Mouse (Mus musculus) ovary, postnatal 10 days (tissue): Measurements from ENCODE around the gene Susd2.

Experiments
- DNase-seq: peaks from one replicate; pipeline ENCODE4 v3.0.0; 2022; ENCODE audit warnings: low spot score

Susd2 gene

DNA sequence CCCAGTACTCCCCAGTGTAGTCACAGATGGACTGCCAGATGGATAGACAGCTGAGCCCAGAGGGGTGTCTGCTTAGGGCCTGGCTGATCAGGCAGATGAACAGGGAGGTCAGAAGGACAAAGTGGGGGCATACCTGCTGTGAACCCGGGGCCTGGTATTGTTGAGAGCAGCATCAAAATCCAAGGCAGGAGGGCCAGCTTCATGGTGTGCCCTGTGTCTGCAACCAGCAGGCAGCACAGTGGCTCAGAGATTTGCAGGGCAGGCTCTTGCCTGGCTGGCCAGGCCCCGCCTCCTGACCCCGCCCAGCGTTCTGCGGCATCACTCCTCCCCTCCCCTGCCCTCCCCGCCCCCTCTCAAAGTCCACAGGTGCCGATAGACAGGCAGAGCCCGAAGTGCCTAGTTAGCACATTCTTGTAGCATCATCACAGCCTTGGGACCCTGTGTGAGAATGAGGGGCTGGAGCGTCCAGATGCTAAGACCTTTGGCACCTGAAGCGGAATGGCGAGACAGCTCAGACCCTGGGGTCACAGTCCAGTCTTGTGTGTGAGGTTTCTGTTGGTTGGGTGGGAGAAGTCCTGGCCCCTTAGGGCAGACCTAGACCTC is at the start of gene Susd2:
Susd2 (minus strand) TSS at position 268 of the 603 bp plus-strand sequence.
- no peak for DNase-seq

DNA sequence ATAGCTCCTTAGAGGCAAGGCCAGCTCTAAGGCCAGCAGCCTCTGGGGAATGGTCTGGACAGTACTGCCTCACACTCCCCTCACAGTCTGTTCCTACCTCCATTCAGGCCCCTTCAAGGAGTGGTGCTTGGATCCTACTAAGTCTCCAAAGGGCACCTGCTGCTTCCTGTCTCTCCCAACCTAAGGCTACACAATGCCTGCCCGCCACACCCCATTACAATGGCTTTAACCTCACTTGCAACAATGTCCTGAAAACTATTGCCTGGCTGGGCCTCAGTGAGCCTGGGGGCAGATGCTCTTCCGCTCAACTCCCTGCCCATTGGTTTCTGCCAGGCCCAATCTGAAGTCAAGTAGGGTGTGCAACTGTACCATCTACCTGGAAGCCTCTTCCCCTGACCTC is 44.8 kb upstream of the Susd2 start:
- no peak for DNase-seq

DNA sequence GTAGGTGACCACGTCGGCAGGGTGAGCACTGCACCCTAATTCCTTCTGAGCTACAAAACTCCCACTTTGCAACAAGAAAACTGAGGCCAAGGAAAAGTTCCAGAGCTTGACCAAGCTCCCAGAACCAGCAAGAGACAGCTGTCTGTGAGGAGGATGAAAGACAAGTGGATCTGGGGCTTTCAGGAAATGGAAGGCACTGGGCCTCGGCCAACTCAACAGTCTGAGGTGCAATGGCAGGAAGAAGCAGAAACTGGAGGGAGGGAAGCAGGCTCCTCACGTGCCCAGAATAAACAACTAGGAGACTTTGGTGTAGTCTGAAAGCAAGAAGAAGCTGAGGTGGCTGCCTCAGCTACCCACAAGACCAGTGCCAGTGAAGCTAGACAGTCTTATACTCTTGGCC is 42.9 kb upstream of the Susd2 start:
- DNase-seq = no peak

DNA sequence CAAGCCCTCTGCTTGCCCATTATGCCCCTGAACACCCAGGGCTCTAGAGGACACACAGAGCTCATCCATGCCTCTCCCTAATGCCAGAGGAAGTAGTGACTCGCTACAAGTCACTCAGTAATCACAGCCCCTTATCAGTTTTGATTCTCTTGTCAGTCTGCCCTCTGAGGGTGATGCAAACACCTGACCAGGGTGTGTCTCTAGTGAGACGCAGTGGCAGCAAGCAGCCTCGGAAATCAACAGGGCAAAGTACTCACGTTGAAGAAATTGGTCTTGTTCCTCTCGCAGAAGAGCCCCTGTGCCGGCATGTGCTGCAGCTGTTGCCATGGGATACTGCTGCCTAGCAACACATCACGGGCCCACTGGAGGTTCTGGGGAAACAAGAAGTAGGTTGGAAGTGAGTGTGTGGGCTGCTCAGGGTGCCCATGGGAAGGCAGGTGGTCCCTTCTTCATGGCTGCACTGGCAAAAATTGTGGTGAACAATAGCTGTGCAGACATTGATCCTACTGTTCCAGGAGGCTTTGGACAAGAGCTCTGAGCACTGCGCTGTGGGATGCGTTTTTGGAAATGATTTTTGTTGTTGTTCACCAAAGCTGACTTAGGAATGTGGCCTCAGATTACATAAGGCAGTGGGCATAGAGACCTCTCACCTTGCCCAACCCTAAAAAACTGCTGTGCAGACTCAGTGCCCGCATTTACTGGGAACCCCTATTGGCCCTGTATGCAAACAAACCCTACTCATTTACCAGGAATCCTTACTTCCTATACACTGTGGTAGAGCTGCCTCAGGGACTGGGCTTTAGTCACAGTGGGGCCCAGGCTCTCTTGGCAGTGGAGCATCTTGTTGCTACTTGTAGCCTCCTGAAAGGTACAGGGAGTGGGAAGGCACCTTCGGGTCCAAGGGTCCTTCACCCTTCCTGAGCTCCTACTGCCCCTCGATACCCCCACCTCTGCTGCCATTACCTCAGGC is 40.5 kb upstream of the Susd2 start:
- no peak for DNase-seq

DNA sequence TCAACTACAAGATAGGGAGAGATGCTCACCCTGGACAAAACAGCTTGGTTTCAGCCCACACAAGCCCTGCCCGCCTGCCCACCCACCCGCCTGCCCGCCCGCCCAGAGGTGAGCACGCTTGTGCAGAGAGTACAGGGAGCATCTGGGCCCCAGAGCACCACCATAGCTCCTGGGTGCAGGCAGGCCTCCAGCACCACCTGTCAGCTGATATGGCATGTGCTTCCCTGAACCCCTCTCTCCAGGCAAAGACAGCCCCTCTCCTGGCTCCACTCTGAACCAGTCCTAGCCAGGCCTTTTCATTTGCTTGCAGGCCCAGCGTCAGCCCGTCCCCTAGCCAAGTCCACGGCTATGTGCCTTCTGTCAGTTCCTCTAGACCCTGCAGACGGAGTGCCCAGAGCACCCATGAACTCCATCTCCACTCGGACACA is 36.8 kb upstream of the Susd2 start:
- no peak for DNase-seq

DNA sequence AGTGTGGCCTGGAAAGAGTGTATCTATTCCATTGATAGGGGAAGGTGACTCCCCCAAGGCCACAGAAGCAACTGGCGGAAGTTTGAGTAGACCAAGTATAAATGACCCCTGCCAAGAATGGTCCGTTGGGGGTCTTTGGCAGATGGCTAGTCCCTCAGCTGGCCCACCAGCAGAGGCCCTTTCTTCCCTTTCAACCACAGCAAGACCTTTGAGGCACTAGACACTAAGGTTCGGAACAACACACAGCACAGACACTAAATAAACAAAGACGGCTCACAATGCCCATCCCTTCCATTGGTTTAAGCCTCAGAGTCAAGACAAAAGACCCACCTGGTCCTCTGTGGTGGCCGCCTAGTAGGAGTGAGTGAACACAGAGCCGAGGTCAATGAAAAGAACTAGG is 35.4 kb upstream of the Susd2 start:
- no peak for DNase-seq

DNA sequence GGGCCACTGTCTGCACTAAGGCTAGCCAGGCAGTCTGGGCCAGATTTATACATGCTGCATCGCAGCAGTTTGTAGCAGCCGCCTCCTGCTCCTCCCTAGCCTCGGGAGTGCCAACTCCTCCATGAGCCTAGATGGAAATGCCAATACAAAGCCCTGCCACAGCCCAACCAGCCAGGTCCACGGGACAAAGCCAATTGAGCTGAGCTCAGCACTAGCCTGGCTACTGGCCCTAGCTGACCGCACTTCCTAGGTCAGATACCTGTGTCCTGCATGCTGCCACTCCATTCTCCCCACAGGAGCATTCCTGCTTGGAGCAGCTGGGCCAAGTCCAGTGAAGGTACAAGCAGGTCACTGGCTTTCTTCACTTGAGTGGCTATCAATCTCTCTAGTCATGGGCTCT is 34.2 kb upstream of the Susd2 start:
- no peak for DNase-seq

DNA sequence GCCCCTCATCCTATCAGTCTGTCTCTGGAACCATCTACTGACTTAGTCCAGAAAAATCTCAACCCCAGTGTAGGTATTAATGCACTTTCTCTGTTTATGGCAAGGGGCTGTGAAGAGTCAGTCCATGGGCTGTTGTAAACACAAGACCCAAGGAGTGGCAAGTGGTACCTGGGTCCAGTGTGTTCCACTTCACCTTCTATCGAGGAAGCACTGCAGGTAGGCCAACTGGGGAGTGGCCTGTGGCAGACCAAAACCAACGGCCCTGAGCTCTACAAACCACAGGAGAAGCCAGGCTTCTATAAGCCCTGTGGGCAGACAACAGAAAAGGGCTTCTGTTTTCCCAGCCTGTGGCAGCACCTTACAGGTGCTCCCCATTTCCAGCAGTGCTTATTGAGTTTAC is 33.8 kb upstream of the Susd2 start:
- DNase-seq = no peak

DNA sequence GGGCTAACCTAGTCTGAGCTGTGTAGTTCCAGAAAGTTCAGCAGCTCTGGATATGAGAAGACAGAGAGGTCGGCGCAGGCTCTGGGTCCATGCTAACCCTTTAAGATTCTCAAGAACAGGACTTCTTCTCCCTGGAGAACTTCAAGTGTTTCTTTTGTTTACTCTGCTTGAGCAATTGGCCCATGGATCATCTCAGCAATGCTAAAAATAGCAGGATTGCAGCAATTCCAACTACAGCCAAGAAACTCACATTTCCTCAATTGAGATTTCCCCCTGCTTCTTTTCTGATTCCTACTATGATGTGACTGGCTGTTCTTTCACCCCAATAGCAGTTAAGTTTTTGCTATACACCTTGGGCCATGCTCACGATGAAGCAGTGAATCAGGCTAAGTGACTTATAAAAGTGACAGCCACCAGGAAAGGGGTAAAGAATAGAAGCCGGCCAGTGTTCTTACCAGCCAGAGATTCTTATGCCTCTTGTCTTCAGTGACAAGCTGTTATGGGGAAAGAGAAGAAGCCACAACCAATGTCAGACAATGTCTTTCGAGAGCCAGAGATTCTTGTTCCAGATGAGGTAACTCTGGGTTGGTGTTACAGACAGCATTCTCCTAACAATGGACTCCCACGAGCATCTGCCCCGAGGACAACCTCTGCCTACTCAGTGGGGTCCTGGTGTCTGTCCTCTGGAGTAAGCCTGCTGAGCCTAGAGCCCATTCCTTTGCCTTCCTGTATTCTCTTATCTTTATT is 33.2 kb upstream of the Susd2 start:
- no peak for DNase-seq

DNA sequence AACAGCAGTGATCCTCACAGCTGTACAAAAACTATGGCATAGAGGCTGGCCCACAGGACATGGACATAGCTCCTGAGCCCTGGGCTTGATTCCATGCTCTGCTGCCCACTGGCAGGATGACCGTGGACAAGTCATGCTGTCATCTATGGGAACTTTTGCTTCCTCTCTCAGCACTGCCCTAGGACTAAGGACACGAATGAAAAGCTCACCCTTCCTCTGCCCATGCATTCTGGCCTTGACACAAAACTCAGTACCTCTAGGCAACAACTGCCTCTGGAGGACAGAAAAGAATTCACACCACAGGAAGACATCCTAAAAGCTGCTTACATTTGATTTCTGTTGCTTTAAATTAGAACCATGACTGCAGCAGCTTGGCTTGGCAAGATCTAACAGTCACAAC is 32.5 kb upstream of the Susd2 start:
- no peak for DNase-seq

DNA sequence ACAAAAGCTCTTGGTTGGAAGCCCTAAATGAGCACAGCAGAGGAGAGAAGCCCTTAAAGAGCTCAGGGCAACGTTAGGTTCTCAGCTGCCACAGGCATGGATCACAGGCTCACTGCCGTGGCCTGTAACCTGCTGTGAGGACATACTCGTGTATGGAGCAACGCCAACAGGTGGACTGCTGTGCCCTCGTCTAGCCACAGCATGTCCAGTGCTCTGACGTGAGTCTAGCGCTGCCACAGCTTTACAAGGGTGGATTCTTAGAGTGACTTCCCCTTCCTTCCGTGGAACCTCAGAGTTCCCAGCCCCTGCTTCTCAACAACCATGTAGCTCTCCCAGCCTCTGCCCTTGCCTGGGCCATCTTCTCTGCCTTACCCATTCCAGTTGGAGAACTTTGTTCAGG is 31.8 kb upstream of the Susd2 start:
- DNase-seq = no peak

DNA sequence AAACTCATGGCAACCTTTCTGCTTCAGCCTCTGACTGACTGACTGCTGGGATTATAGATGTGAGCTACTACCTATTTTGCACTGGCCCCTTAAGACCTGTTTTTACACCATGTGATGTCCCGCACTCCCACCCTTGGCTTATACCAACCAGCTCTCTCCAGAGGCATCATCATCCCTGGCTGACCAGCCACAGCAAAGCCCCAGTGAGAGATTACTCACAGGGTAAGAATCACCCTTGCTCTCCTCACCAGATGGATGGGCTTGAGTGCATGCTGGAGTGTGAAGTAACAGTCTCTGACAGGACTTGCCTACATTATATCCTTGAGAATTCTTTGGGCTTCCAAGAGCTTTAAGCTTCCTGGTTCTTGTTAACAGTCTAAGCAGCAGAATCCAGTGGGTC is 26.1 kb upstream of the Susd2 start:
- no peak for DNase-seq

DNA sequence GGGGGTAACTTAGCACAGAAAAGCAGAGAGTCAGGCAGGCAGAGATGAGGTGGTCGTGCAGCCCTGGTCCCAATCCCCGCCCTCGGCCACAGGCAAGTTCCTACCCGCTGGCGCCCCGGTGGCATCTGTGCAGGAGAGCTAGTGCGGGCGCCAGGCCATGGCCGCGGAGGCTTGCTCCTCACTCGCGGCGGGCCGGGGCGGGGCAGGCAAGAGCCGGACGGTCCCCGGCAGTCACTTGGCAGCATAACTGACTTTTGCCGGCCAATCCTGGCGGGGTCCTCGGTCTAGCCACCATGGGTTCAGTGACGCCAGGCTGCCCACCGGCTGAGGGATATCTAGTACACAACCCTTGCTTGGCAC is 24.1 kb upstream of the Susd2 start:
- DNase-seq = no peak

DNA sequence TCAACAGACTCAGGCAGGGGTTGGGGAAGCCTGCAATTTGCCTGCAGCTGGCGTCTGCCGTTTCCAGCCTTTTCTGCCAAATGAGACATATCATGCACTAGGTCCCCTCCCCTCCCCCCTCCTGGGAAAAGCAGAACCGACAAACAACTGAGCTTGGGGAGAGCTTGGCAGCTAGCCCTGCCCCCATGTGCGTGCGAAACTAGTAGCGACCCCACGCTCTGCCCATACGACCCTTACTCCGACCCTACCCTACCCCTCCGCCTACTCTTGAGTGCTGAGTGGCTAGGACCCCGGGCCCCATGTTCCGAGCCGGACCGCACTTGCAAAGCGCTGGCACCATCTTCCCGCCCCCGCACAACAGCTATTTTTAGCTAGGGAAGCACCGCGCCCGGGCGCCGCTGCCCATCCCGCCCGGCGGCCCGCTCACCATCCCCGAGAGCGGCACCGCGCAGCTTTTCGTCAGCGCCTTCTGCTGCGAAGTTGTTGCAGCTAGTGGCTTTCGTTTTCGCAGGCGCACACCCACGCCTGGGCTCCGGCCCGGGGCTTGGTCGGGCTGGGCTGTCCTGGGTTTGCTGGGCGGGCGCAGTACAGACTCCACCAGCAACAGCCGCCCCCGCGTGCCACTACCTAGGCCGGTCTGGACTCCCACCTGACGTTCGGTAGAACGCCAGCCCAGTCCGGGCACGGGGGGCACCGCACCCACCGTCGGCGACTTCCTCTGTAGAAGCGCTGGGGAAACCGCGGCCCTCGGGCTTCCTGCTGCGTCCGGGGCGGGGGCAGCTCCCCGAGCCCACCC is 23.5 kb upstream of the Susd2 start:
- DNase-seq = peak; percentile 63

DNA sequence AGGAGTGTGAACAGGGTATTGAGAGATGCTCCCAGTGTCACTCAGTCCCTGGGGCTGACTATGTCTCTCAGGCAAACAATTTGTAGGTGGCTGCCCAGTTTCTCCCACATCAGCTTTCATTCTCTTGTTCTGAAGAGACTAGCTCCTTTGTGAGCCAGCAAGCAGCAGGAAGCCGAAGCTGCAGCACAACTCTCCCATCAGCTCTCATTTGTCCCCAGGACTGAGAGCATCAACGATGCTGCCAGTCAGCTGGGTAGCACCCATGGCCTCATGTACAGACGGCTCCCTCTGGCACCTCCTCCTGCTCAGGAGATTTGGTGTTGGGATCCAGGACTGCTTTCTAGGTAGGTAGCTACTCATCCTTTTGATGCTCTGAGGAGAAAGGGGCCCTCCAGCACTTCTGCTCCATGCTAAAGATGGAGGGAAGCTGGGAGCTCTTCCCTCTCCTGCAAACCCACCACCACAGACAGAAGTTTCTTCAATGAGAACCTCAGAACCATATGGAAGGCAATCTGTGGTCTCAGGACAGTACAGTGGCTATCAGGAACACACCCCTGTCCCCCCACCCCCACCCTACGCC is 22.7 kb upstream of the Susd2 start:
- no peak for DNase-seq

DNA sequence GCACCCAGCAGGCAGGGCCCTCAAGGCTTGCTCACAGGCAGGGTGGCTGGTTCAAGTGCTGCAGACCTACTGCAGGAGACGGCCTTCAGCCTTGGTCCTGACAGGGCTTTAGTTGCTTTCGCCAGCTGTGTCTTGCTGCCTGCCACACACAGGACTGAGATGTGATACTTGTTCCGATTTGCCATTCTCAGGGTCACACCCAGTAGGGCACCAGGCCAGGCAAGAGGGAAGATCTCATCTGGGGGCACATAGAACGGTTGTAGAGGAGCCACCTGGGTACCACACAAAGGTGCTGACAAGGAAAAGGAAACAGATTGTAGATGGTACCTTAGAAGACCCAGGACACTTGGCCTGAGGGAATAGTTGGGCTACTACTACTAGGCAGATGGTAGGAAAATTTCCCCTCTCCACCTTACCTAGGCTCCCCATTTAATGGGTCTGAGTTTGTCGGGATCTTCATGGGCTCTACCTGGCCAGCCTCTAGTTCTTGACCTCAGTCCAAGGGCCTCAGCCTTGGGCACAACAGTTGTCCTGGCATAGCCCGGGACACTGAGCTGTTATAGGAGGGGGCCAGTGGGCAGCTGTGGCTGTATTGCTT is 21.0 kb upstream of the Susd2 start:
- no peak for DNase-seq

DNA sequence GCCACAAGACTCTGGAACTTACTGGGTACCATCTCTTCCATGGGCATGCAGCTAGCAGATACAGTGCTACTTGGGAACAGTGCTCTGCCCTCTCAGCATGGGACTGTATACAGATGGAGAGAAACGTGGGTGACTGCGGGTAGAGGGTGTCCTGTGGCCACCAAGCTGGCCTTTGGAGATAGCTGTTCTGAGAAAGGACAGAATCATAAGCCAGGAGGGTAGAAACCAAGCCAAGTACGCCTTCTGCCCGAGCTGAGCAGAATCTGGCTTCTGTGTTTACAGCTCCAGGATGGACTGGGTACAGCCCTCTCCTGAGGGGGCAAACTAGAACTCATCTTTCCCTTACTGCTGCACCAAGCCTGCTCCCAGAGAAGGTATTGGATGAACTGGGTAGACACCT is 18.8 kb upstream of the Susd2 start:
- no peak for DNase-seq

DNA sequence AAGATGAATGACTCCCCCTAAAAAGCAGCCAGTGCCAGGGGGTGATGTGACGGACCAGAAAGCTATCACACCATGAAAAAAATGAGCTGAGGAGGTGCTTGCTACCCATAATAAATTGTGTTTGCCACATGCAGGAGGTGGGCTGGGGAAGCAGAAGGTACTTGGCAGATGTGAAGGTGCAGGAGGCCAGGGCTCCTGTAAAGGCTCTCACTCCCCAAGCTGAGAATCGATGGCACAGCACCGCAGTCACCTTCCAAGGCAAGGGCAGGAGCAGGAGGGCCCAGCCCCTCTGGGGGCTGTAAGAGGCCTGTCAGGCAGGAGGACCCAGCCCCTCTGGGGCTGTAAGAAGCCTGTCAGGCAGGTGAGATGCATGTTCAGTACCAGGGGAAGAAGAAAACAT is 18.1 kb upstream of the Susd2 start:
- no peak for DNase-seq

DNA sequence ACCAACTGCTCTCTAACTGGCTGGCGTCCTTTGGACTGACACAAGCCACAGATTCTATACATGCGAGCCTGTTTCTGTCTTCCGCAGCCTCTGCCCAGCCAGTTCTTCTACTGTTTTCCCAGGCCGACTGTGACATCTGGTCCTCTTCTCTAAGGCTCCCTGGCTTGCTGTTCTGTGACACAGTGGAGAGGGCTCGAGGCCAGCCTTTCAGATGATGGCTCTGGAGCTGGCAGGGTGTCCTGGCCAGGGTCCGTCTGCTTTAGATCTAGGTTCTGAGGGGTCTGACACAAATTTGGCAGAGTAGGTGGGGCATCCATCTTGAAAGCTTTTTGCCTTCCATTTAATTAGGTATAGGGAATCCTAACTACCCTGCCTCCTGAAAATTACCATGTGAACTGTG is 17.6 kb upstream of the Susd2 start:
- no peak for DNase-seq

DNA sequence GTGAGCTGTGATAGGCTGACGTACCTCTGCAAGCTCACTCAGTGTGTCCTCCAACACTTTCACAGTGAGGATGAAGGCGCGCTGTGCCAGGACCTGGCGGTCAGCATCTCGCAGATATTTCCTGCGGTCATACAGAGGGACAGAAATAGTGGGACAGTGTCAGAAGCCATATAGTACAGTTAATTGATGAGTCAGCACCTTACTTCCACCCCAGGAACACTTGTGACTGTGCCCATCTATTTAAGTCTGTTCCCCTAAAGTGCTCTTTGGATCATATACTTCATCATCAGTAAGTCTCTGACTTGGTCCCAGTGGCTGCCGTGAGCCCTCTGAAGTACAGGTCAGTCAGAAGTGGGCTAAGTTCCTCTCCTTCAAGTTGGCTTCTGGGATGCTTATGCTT is 14.0 kb upstream of the Susd2 start:
- DNase-seq = no peak

DNA sequence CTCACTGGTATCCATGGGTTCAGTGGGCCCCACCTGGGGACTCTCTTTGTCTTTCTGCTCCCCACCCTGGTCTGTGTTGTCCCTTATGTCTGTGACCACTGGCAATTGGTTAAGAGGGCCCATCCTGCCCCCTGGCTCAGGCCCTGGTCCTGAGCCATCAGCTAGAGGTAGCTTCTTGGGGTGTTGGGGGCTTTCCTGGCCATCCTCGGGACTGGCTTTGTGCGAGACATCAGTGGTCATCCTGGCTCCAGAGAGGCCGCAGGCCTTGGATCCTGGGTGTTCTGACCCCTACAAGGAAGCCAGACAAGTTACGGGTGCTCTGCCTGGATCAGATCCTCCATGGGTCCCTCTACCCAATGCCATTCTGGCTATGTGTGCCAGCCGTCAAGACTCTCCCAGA is 13.4 kb upstream of the Susd2 start:
- no peak for DNase-seq
